Mouse (Mus musculus) C2C12 (cell line): ENCODE measurements around the gene Atox1. TPM values are rescaled to one million over a fixed set of nuclear protein-coding genes. Genes with fewer than 3 reads are reported as not detected.

Experiments
- H3K27me3 ChIP-seq: one replicate; pipeline ENCODE4 v1.6.1; 2011; ENCODE audit not compliant: control insufficient read depth, insufficient read depth, insufficient read length
- H3K36me3 ChIP-seq: one replicate; pipeline ENCODE4 v1.6.1; 2011; ENCODE audit not compliant: control insufficient read depth, insufficient read depth
- H3K4me3 ChIP-seq: one replicate; pipeline ENCODE4 v1.5.1; 2011; ENCODE audit warnings: mild to moderate bottlenecking, control low read depth; ENCODE audit not compliant: poor library complexity, insufficient read depth, severe bottlenecking
- H3K79me2 ChIP-seq: one replicate; pipeline ENCODE4 v1.6.1; 2011; ENCODE audit not compliant: control insufficient read depth, insufficient read depth
- H3K79me3 ChIP-seq: one replicate; pipeline ENCODE4 v1.6.1; 2011; ENCODE audit warnings: low read depth, control low read depth
- H3ac ChIP-seq: one replicate; pipeline ENCODE3; 2011; ENCODE audit warnings: low read depth; ENCODE audit not compliant: control insufficient read depth, insufficient read length
- CEBPB ChIP-seq: IDR thresholded peaks from one replicate; pipeline ENCODE4 v1.6.1; 2011; ENCODE audit warnings: low read depth, mild to moderate bottlenecking, control low read depth, moderate library complexity
- CTCF ChIP-seq: IDR thresholded peaks from one replicate; pipeline ENCODE4 v1.5.1; 2011; ENCODE audit not compliant: control insufficient read depth, insufficient read depth, insufficient read length
- FOSL1 ChIP-seq: IDR thresholded peaks from one replicate; pipeline ENCODE4 v1.8.0; 2011; ENCODE audit warnings: mild to moderate bottlenecking, low read length; ENCODE audit not compliant: poor library complexity, insufficient read depth, severe bottlenecking
- MAX ChIP-seq: IDR thresholded peaks from one replicate; pipeline ENCODE4 v1.6.1; 2011; ENCODE audit warnings: mild to moderate bottlenecking, control low read depth
- MYOD1 ChIP-seq: IDR thresholded peaks from one replicate; pipeline ENCODE4 v1.6.1; 2011; ENCODE audit warnings: low read depth; ENCODE audit not compliant: control insufficient read depth, insufficient read length
- MYOG ChIP-seq: IDR thresholded peaks from one replicate; pipeline ENCODE4 v1.6.1; 2011; ENCODE audit not compliant: control insufficient read depth, insufficient read length; ENCODE audit errors: extremely low read depth
- USF1 ChIP-seq: IDR thresholded peaks from one replicate; pipeline ENCODE4 v1.6.1; 2011; ENCODE audit warnings: low read depth, mild to moderate bottlenecking, control low read depth, moderate library complexity
- polyA plus RNA-seq: library from polyadenylated mRNA; unstranded; fragments of >200 nt; fragmentation: generic; extraction: Trizol; gene quantifications from one replicate; pipeline ENCODE4 v1.2.1, GENCODE M21; 2012; ENCODE audit warnings: missing spikeins

Atox1 gene
- polyA plus RNA-seq, 1 experiment: 365 TPM

- Histone ChIP-seq H3K4me3 (no peak overlapping the region), H3K36me3 (peaks cover 61% of the 10 kb centered on the region), H3K79me2 (peaks cover 98% of the 10 kb centered on the region), H3ac (no peak overlapping the region), H3K27me3 (no peaks in the 10 kb centered on the region), H3K79me3 (peaks cover 88% of the 10 kb centered on the region)
- TF ChIP-seq FOSL1: no peak
Measured at GRCm38 (mm10) chr11:55415036-55415704, 45.9 kb downstream of the Atox1 start.

- peaks cover 94% of the 10 kb centered on the region for H3K79me3 ChIP-seq
- no peak overlapping the region for H3ac ChIP-seq
- no peak overlapping the region for H3K4me3 ChIP-seq
- H3K79me2 ChIP-seq: peaks cover 100% of the 10 kb centered on the region
- TF ChIP-seq MYOD1: no peak
- TF ChIP-seq CEBPB: peak; percentile 64
- TF ChIP-seq USF1: peak; percentile 96
- peak; percentile 57 for TF ChIP-seq MAX
- no peak for TF ChIP-seq FOSL1
- no peak for TF ChIP-seq CTCF
- no peak for TF ChIP-seq MYOG
- H3K36me3 ChIP-seq: peaks cover 69% of the 10 kb centered on the region
- H3K27me3 ChIP-seq: no peaks in the 10 kb centered on the region
Measured at GRCm38 (mm10) chr11:55414314-55414713, 46.7 kb downstream of the Atox1 start.

- Histone ChIP-seq H3K79me2 (peaks cover 93% of the 10 kb centered on the region), H3ac (no peak overlapping the region), H3K36me3 (peaks cover 78% of the 10 kb centered on the region), H3K79me3 (peaks cover 87% of the 10 kb centered on the region), H3K27me3 (no peaks in the 10 kb centered on the region), H3K4me3 (no peak overlapping the region)
- TF ChIP-seq USF1 (no peak), MYOG (no peak), CTCF (no peak), FOSL1 (no peak), CEBPB (no peak), MAX (no peak), MYOD1 (no peak)
Measured at GRCm38 (mm10) chr11:55413416-55413796, 47.6 kb downstream of the Atox1 start.

GRCm38 (mm10) chr11:55412680-55413415 lies 48.2 kb downstream of the Atox1 start:
- no peak for TF ChIP-seq MYOD1
- no peak for TF ChIP-seq MYOG
- no peak for TF ChIP-seq CTCF
- no peak for TF ChIP-seq FOSL1
- TF ChIP-seq MAX: no peak
- no peak for TF ChIP-seq USF1
- TF ChIP-seq CEBPB: no peak
- H3K36me3 ChIP-seq: peaks cover 84% of the 10 kb centered on the region

GRCm38 (mm10) chr11:55412034-55412433 lies 49.0 kb downstream of the Atox1 start:
- no peak for TF ChIP-seq MYOG
- TF ChIP-seq MAX: no peak
- TF ChIP-seq FOSL1: no peak
- TF ChIP-seq USF1: no peak
- TF ChIP-seq CEBPB: no peak
- no peak for TF ChIP-seq MYOD1
- no peak for TF ChIP-seq CTCF

More at GRCm38 (mm10) chr11:55412680-55413415, 48.2 kb downstream of the Atox1 start:
- H3K27me3 ChIP-seq: no peaks in the 10 kb centered on the region
- peaks cover 87% of the 10 kb centered on the region for H3K79me2 ChIP-seq
- no peak overlapping the region for H3K4me3 ChIP-seq
- no peak overlapping the region for H3ac ChIP-seq
- H3K79me3 ChIP-seq: peaks cover 84% of the 10 kb centered on the region

GRCm38 (mm10) chr11:55410502-55410901 lies 50.5 kb downstream of the Atox1 start:
- TF ChIP-seq FOSL1: no peak
- no peaks in the 10 kb centered on the region for H3K27me3 ChIP-seq
- peaks cover 63% of the 10 kb centered on the region for H3K79me3 ChIP-seq
- H3K4me3 ChIP-seq: no peak overlapping the region
- peaks cover 64% of the 10 kb centered on the region for H3K79me2 ChIP-seq
- no peak overlapping the region for H3ac ChIP-seq
- peaks cover 87% of the 10 kb centered on the region for H3K36me3 ChIP-seq

More at GRCm38 (mm10) chr11:55412034-55412433, 49.0 kb downstream of the Atox1 start:
- Histone ChIP-seq H3K27me3 (no peaks in the 10 kb centered on the region), H3K36me3 (peaks cover 84% of the 10 kb centered on the region), H3K79me3 (peaks cover 76% of the 10 kb centered on the region), H3K4me3 (no peak overlapping the region), H3K79me2 (peaks cover 79% of the 10 kb centered on the region), H3ac (no peak overlapping the region)
